Mouse (Mus musculus): ENCODE measurements around the gene Pop7. TPM values are rescaled to one million over a fixed set of nuclear protein-coding genes. Genes with fewer than 3 reads are reported as not detected.
A peak's percentile ranks its signal among the peaks of the same experiment; 100 is the strongest.

The Pop7 gene
- polyA plus RNA-seq, 1 experiment from 2014 or later = 77.7 TPM

DNA sequence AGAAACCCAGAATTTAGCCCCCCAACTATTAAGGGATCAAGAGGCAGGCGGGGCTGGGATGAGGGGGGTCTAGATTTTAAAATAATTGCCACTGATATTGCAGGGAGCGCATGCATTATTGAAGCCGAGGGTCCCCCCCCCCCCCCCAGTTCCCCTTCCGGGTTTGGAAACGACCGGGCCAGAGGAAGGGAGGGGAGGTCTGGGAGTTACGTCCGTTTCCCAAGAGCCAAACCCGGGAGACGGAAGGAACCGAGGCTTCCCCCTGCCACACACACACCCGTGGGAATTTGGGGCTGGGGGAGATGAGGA, 30.4 kb upstream of the Pop7 start:
- peaks cover 27% of the 10 kb centered on the region for H3K4me1 ChIP-seq
- WGBS = 0% methylated on average over 10 of the region's 12 CpGs
- H3K4me3 ChIP-seq = peak overlapping the region; percentile 73
- H3K9me3 ChIP-seq = no peaks in the 10 kb centered on the region
- peak overlapping the region; percentile 94 for H3K27ac ChIP-seq
- H3K9ac ChIP-seq = peak overlapping the region; percentile 79
- ATAC-seq (replicated peaks) = no peak; the same call in none of the 2 replicates
- no peaks in the 10 kb centered on the region for H3K27me3 ChIP-seq (replicated peaks)
- peak overlapping the region; percentile 87 for H3K4me2 ChIP-seq
- H3K36me3 ChIP-seq (replicated peaks) = peaks cover 24% of the 10 kb centered on the region

DNA sequence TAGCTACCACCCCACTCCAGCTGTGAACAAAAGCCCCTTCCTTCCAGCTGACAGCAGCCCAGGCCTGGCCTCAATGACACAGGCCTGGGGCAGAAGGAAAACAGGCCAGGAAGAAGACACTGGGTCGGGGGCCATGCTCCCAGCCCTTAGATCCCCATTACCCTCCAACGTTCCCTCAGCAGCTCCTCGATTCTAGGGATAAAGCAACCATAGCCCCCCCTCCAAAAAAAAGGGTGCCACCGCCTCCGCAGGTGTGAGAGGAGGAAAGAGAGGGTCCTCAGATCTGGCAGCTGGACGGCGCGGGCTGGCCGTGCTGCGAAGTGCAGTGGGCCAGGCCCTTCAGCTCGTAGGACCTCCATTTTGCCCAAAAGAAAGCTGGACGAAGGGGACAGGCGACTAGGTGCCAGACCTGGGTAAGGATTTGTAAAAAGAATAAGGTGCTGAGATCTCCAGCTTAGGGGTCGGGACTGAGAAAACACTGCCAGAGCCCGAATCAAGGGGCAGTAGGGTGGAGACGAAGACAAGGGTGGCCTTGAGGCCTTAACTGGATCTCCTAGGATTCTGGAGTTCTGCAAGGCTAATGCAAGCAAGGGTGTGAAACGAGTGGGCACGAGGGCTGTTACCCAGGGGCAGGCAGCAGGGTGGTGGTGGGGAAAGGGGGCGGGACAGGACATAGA, 30.0 kb upstream of the Pop7 start:
- Histone ChIP-seq H3K9ac (peak overlapping the region; percentile 79), H3K36me3 (replicated peaks) (peaks cover 29% of the 10 kb centered on the region), H3K9me3 (no peaks in the 10 kb centered on the region), H3K27ac (peak overlapping the region; percentile 94), H3K4me2 (peak overlapping the region; percentile 87), H3K4me1 (peaks cover 29% of the 10 kb centered on the region), H3K27me3 (replicated peaks) (no peaks in the 10 kb centered on the region), H3K4me3 (peak overlapping the region; percentile 73)
- under 1% methylated on average over 19 of the region's 19 CpGs for WGBS
- 0 out of 2 replicates have a peak, but pooled peaks have one; percentile 3 for ATAC-seq (replicated peaks)

DNA sequence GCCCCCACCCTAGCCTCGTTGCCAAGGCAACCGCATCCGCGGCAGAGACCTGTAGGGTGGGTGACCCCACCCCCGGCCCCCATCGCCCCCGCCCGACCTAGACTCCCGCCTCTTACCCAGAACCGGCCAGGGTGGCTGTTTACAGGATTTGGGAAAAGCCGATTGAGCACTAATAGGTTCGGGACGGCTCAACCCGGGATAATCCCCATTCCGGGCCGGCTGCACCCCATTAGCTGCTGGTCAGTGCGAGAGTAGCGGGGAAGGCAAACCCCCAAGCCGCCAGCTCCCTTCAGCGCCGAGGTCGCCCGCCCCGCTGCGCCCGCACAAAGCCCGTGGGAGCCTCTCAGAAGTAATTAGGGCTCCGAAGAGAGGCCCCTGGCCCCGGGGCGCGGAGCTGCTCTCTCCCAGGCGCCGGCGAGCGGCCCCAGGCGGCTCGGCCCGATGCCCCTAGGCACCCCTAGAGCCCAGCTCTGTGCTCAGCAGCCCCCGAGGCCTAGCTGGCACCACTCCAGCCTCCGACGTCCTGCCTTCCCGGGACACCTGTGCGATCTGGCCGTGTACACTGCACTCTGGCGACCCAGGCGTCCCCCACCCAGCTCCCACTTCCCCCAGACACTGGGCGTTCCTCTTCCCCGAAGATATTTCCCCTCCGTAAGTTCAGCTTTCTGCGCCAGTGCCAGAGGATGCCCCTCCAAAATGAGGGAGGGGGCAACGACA, 29.3 kb upstream of the Pop7 start:
- H3K36me3 ChIP-seq (replicated peaks) = peaks cover 33% of the 10 kb centered on the region
- H3K27ac ChIP-seq = peak overlapping the region; percentile 94
- under 1% methylated on average over 51 of the region's 51 CpGs for WGBS
- peaks cover 31% of the 10 kb centered on the region for H3K4me1 ChIP-seq
- H3K27me3 ChIP-seq (replicated peaks) = no peaks in the 10 kb centered on the region
- peak; percentile 22 for ATAC-seq (replicated peaks)
- peak overlapping the region; percentile 79 for H3K9ac ChIP-seq
- H3K4me2 ChIP-seq = peak overlapping the region; percentile 87
- H3K4me3 ChIP-seq = peak overlapping the region; percentile 73
- no peaks in the 10 kb centered on the region for H3K9me3 ChIP-seq

DNA sequence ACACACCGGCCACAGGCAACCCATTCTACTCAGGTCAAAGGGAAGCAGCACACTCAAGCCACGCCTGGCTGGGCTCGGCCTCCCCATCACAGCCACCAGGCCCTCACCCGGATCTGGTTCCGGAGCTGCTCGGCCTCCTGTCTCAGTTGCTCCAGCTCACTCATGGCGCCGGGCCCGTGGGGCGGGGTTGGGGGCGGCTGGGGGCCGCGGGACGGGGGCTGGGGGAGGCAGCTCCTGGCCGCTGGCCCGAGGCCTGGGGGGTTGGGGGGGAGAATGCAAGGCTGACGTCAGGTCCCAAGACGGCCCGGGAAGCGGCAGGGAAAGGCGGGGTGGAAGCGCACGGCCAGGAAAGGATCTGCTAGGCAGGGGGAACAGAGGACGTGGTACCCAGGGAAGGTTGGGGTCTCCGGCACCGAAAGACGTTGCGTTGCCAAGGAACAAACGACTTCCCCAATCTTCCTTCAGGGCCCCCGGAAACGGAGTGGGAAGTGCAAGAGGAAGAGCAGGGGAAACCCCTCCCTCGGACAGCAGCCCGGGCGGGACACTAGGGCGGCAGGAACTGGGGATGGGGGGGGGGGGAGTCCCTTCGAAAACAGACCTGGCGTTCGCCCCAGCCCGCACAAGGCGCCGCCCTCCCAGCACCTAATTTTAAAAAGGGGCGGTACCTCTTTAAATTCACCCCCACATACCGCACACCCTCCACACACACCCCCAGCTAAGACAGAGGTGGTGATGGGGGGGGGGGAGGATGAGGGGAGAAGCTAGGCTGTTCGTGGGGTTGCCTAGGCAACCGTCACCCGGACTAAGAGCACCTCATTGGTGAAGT, 28.5 kb upstream of the Pop7 start:
- Histone ChIP-seq H3K4me2 (peak overlapping the region; percentile 87), H3K4me1 (peaks cover 37% of the 10 kb centered on the region), H3K27me3 (replicated peaks) (no peaks in the 10 kb centered on the region), H3K36me3 (replicated peaks) (peaks cover 39% of the 10 kb centered on the region), H3K4me3 (peak overlapping the region; percentile 73), H3K27ac (peak overlapping the region; percentile 94), H3K9ac (peak overlapping the region; percentile 79), H3K9me3 (no peaks in the 10 kb centered on the region)
- peak; percentile 66 for ATAC-seq (replicated peaks)
- under 1% methylated on average over 35 of the region's 46 CpGs for WGBS

DNA sequence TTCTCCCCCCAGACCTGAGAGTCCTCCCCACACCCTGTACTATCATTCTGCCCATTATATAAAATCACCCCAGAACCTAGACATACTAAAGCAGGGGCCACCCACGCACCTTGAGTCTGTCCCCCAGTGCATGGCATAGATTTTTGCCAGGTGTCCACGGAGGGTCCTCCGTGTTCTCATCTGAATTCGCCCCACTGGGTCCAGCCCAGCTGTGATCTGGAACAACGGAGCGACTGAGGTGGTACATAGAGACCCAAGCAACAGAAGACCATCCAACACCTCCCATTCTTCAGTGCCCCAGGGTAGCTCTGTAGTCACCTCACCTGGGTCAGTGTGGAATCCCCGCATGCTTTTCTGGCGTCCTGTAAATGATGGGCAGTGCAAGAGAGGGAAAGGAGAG, 27.8 kb upstream of the Pop7 start:
- H3K36me3 ChIP-seq (replicated peaks) = peaks cover 45% of the 10 kb centered on the region
- H3K27me3 ChIP-seq (replicated peaks) = no peaks in the 10 kb centered on the region
- no peak for ATAC-seq (replicated peaks)
- H3K9ac ChIP-seq = peak overlapping the region; percentile 79
- WGBS = 61% methylated on average over 8 of the region's 8 CpGs
- peaks cover 37% of the 10 kb centered on the region for H3K4me1 ChIP-seq
- peak overlapping the region; percentile 94 for H3K27ac ChIP-seq
- H3K4me3 ChIP-seq = peak overlapping the region; percentile 73
- peak overlapping the region; percentile 87 for H3K4me2 ChIP-seq
- H3K9me3 ChIP-seq = no peaks in the 10 kb centered on the region

DNA sequence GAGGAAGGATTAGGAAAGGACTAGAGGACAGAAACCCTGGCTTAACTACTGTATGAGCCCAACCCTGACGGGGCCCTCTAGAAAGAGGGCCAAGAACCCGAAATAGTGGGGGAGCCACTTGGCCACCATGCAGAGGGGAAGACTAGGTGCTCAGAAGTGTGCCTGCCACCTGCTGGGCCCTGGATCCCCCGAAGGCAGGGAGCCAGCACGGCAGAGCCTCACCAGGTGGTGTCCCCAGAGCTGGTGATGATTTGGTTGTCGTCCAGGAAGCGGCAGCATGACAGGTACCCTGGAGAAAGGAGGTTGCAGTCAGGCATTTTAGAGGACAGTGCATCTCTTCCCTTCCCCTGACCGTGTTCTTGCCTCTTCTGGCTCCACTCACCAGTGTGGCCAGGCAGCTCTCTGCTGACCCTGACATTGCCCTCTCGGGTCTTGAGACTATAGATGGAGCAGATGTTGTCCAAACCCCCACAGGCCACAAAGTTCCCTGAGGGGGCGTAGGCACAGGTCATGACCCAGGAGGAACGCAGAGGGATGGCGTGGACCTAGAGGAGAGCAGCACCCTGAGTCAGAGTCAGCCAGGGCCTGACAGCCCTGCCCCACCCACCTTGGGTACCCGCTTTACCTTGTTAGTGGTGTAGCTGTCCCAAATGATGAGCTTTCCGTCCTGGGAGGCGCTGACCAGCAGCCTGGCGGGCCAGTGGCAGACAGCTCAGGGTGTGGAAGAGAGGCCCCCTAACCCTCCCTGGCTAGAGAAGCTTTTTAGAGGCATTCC, 27.1 kb upstream of the Pop7 start:
- Histone ChIP-seq H3K36me3 (replicated peaks) (peaks cover 51% of the 10 kb centered on the region), H3K4me3 (peak overlapping the region; percentile 0; the same call in 1 of the 2 replicates), H3K9ac (no peak overlapping the region; the same call in 1 of the 2 replicates), H3K27me3 (replicated peaks) (no peaks in the 10 kb centered on the region), H3K27ac (peak overlapping the region; percentile 94), H3K9me3 (no peaks in the 10 kb centered on the region), H3K4me1 (peaks cover 37% of the 10 kb centered on the region), H3K4me2 (peak overlapping the region; percentile 87)
- whole genome bisulfite sequencing = 73% methylated on average over 15 of the region's 15 CpGs
- no peak for ATAC-seq (replicated peaks)

DNA sequence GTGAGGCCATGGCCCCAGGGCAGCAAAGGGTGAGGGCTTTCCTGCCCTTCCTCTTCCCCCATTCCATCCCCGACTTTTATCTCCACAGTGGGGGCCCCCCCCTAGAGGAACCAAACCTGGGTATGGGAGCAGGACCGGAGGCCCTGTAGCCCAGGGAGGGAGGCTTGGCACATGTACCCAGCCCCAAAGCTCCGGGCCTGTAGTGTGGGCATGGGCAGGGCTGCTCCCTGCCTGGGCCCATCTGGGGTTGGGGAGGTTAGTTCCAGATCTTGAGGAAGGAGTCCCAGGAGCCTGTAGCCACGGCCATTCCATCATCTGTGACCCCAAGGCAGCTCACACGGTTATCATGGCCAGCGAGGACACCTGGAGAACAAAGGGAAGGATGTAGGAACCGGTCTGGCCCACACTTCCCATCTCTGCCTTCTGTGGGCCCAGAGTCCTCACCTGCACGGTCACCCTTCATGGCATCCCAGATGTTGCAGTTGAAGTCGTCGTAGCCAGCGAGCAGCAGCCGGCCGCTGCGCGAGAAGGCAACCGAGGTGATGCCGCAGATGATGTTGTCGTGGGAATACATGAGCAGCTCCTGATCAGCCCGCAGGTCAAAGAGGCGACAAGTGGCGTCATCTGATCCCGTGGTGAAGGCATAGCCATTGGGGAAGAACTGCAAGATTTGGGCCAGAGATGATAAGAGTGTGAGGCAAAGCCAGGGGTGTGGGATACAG, 26.1 kb upstream of the Pop7 start:
- ATAC-seq (replicated peaks) = no peak
- Histone ChIP-seq H3K36me3 (replicated peaks) (peaks cover 61% of the 10 kb centered on the region), H3K4me2 (no peak overlapping the region), H3K9me3 (no peaks in the 10 kb centered on the region), H3K4me3 (no peak overlapping the region), H3K27me3 (replicated peaks) (no peaks in the 10 kb centered on the region), H3K27ac (peak overlapping the region; percentile 25; the same call in 1 of the 2 replicates), H3K9ac (no peak overlapping the region), H3K4me1 (peaks cover 32% of the 10 kb centered on the region)
- WGBS = 82% methylated on average over 22 of the region's 22 CpGs

DNA sequence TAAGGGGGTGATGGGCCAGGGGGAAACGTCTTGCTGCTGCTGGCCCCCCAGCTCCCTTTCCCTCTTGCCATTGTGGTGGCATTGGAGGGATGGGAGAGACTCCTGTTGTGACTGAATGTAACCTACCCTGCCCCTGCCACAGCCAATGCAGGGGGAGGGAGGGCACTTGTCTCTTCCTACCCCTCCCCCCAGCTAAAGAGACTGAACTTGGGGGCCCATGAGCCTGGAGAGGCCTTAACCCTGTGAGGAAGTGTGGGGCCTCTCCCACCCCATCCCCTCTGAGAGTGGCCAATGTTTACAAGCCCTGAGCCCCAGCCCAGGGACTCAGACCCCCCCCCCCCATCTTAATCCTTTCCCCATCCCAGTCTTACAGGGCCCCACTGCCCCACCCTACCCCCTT, 25.1 kb upstream of the Pop7 start:
- ATAC-seq (replicated peaks) = no peak
- Histone ChIP-seq H3K36me3 (replicated peaks) (peaks cover 71% of the 10 kb centered on the region), H3K9me3 (no peaks in the 10 kb centered on the region)

DNA sequence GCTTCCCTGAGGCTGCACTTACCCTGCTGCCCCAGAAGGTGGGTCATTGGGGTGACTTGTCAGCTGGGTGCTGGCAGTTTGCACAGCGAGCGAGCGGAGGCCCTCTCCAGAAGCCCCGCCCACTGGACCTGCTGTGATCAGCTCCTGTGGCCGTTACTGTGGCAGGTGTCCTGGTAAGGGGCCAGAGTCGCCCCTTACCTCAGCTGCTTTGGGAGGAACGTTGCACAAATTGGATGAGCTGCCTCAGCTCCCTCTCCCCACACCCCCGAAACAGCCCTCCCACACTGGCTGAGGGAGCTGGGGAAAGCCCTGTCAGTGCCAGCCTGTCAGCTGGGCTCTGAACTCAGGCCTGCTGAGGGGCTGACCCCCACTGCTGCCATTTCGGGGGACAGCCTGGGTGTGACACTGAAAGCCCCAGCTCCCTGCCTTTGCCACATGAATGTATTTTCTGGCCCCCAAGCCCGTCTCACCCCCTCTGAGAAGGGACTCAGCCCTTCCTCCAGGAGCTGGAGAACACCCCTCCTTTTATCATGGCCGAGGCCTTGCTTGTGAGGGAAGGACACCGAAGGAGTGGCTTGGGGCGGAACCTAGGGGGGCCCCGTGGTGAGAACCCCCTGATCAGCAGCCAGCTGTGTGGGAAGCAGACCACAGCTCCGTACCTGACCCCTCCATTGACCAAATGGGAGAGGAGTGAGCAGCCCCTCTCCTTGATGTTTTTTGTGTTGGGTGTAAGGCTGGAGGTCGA, 24.0 kb upstream of the Pop7 start:
- WGBS = 32% methylated on average over 16 of the region's 16 CpGs
- ATAC-seq (replicated peaks) = no peak
- Histone ChIP-seq H3K27ac (peak overlapping the region; percentile 67), H3K4me3 (no peak overlapping the region), H3K9ac (no peak overlapping the region), H3K9me3 (no peaks in the 10 kb centered on the region), H3K4me1 (peaks cover 32% of the 10 kb centered on the region), H3K36me3 (replicated peaks) (peaks cover 78% of the 10 kb centered on the region), H3K4me2 (no peak overlapping the region), H3K27me3 (replicated peaks) (no peaks in the 10 kb centered on the region)

More for the DNA sequence above, 25.1 kb upstream of the Pop7 start:
- Histone ChIP-seq H3K4me3 (no peak overlapping the region), H3K4me2 (no peak overlapping the region), H3K27me3 (replicated peaks) (no peaks in the 10 kb centered on the region), H3K4me1 (peaks cover 32% of the 10 kb centered on the region), H3K27ac (peak overlapping the region; percentile 67), H3K9ac (no peak overlapping the region)
- WGBS = 41% methylated on average over 1 of the region's 1 CpGs

DNA sequence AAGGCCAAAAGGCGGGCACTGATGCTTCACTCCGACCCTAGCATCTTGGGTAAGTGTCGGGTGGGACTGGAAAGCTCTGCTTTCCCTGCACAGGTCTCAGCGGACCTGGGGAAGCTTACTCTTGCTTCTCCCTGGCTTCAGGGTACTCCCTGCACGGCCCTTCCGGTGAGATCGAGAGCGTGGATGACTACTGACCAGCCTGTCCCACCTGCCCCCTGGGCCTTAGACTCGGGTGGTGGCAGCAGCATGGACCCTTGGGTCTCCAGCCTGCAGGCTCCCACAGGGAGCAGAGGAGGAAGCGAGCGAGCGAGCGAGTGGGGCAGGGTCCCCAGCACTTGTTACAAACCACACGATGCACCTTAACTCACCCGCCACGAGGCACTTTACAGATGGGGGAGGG, 23.2 kb upstream of the Pop7 start:
- Histone ChIP-seq H3K4me2 (no peak overlapping the region), H3K27ac (peak overlapping the region; percentile 42; the same call in 1 of the 2 replicates), H3K9ac (no peak overlapping the region), H3K9me3 (no peaks in the 10 kb centered on the region), H3K36me3 (replicated peaks) (peaks cover 86% of the 10 kb centered on the region), H3K4me1 (peaks cover 32% of the 10 kb centered on the region), H3K4me3 (no peak overlapping the region), H3K27me3 (replicated peaks) (no peaks in the 10 kb centered on the region)
- no peak for ATAC-seq (replicated peaks)
- WGBS = 71% methylated on average over 16 of the region's 16 CpGs

DNA sequence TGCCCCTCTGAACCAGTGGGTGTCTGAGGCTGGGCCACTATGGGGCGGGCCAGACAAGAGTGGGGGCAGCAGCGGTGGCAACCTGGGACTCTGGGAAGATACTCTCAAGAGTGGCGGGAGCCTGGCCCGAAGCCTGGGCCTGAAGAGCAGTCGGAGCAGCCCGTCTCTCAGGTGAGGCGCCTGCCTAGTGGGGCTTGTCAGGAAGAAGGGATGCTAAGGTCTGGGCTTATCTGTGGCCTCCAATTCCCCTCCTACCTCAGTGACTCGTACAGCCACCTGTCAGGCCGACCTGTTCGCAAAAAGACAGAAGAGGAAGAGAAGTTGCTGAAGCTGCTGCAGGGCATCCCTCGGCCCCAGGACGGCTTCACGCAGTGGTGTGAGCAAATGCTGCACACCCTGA, 22.4 kb upstream of the Pop7 start:
- H3K9ac ChIP-seq = no peak overlapping the region
- H3K4me3 ChIP-seq = no peak overlapping the region
- no peak for ATAC-seq (replicated peaks)
- H3K27ac ChIP-seq = 0 out of 2 replicates have a peak overlapping the region, but pooled peaks have one; percentile 42
- no peak overlapping the region for H3K4me2 ChIP-seq
- no peaks in the 10 kb centered on the region for H3K27me3 ChIP-seq (replicated peaks)
- no peaks in the 10 kb centered on the region for H3K9me3 ChIP-seq
- H3K4me1 ChIP-seq = peaks cover 24% of the 10 kb centered on the region
- peaks cover 87% of the 10 kb centered on the region for H3K36me3 ChIP-seq (replicated peaks)
- WGBS = 89% methylated on average over 13 of the region's 13 CpGs

All from midbrain, embryonic 15.5 days (tissue).